Mouse (Mus musculus) testis, adult 2 months (tissue): ENCODE results near the gene Myrf.

ENCODE experiments used
- CTCF ChIP-seq: fragments of 200-500 bp; IDR thresholded peaks from 2 replicates; pipeline ENCODE4 v1.5.1; 2012; ENCODE audit warnings: low read depth, mild to moderate bottlenecking, inconsistent platforms, low read length, moderate library complexity; ENCODE audit not compliant: control insufficient read depth, insufficient read depth, insufficient replicate concordance
- POLR2A ChIP-seq: fragments of 200-500 bp; IDR thresholded peaks from 2 replicates; pipeline ENCODE4 v1.6.1; 2012; ENCODE audit warnings: low read depth, mild to moderate bottlenecking, inconsistent platforms, low read length, moderate library complexity; ENCODE audit not compliant: control insufficient read depth

DNA sequence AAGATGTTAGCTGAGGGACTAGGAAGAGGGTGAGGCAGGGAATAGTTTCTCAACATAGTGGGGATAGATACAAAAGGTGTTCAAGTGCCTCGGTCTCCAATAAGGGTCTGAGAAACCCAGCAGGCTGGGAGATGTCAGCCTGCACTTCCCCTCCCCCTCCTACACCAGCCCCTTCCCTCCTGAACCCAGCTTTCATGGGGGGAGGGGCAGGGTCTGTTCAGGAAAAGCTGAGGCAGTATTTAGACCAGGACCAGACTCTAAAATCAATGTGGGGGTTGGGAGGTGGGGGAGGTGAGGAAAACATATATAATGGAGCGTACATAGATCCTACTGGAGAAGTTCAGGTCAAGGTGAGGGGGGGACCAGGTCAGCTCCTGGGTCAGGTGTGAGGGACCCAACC lies 1.1 kb downstream of the Myrf start:
- TF ChIP-seq POLR2A (no peak), CTCF (no peak)
